Mouse (Mus musculus) yolk sac, embryonic 10.5 days (tissue): ENCODE results near the gene Nxpe4.
"Not testable (repeated sequence)": the region's sequence is repeated elsewhere in the genome, so short reads cannot be mapped to it uniquely, and the experiment has no call there.

Source experiments
- DNase-seq: peaks from one replicate; pipeline ENCODE4 v3.0.0-alpha.2; 2017; ENCODE audit warnings: low spot score

The Nxpe4 gene

GRCm38 (mm10) chr9:48410217-48411035 is 248.6 kb downstream of the Nxpe4 start:
- DNase-seq: no peak

- DNase-seq: no peak
Measured at GRCm38 (mm10) chr9:48413591-48413990, 251.8 kb downstream of the Nxpe4 start.

GRCm38 (mm10) chr9:48417366-48417765 is 255.5 kb downstream of the Nxpe4 start:
- DNase-seq: not testable (repeated sequence)

GRCm38 (mm10) chr9:48417994-48418393 is 256.2 kb downstream of the Nxpe4 start:
- DNase-seq: no peak

DNA sequence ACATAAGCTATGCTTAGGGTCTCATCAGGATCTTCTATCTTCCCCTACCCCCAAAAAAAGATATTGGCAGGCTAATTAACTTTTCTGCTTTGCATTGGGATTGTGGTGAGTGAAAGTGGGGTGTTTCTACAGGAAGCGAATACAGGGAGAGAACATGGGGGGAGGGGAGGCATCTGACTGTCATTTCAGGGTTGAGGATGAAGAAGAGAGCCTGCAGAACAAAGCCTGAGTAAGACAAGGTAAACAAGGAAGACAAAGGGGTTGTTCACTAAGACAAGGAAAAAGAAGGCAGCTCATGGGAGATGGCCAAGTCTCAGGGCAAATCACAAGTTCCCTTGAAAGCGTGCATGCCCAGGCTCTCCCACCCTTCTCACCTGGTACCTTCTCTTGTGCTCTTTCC is 256.6 kb downstream of the Nxpe4 start:
- DNase-seq: no peak

GRCm38 (mm10) chr9:48418829-48419228 is 257.0 kb downstream of the Nxpe4 start:
- no peak for DNase-seq

- no peak for DNase-seq
Measured at GRCm38 (mm10) chr9:48420437-48420836, 258.6 kb downstream of the Nxpe4 start.

DNA sequence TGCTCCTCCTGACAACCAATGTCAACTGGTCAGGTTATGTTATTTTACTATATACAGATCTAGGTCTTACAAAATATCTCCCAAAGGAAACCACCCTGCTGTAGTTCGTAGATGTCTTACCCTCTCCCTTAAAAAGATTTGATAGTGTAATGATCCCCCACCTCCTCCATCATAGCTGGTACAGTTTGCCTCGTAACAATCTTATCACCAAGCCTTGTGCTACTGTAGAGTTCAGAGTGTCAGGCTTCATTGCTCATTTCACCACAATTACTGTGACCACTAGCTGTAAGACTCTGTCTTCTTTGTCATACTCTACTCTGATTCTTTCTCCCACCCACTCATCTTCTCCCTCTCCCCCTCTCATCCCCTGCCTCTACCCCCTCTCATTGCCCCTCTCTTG is 259.2 kb downstream of the Nxpe4 start:
- no peak for DNase-seq

DNA sequence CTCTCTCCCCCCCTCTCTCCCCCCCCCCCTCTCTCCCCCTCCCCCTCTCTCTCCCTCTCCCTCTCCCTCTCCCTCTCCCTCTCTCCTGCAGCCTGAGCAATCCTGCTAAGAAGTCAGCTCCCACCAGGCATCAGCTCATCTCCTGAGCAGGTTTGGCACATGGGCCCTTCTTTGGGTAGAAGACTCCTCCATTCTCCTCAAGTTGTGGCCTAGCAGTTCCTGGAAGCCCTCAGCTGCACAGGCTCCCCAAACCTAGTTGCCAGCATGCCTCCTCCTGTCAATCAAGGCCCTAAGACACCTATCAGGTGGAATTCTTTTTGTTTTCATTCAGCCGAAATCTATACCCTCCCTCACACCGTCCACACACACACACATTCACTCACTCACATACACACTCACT is 259.7 kb downstream of the Nxpe4 start:
- DNase-seq: no peak

DNA sequence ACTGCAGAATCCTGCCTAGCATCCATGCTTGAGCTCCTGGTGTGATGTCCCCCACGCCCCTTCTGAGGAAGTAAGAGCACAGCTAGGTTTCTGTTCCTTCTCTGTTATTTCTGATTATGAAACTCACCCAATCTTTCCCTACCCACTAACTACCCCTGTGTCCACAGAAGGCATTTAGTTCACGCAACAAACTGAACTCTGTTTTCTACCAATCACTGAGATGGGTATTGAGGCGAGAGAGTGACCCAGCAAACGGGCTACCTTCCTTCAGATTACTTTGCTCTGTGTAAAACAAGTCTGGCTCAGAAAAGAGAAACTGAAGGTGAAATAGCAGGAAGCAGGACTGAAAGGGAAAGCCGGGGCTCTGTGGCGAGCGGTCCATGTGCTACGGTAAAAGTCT is 260.6 kb downstream of the Nxpe4 start:
- no peak for DNase-seq

- DNase-seq: no peak
Measured at GRCm38 (mm10) chr9:48423256-48423655, 261.4 kb downstream of the Nxpe4 start.

DNA sequence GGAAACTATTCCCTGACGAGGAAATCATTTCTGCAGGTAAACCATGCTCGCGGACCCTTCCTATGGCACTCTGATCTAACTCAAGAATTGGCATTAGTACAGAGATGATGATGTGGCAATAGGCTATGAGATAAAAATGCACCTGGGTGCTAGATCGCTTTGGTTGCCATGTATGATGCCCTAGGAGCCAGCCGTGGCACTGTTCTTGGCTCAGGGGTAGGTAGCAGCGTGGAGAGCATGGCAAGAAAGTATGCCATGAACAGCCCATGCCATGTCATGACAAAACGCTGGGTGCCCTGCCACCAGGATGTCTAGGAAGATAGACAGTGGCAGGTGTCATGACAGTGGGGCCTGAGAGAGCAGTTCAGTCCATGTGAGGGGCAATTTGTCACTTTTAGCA is 265.4 kb downstream of the Nxpe4 start:
- DNase-seq: no peak

GRCm38 (mm10) chr9:48432449-48432848 is 270.6 kb downstream of the Nxpe4 start:
- DNase-seq: no peak

DNA sequence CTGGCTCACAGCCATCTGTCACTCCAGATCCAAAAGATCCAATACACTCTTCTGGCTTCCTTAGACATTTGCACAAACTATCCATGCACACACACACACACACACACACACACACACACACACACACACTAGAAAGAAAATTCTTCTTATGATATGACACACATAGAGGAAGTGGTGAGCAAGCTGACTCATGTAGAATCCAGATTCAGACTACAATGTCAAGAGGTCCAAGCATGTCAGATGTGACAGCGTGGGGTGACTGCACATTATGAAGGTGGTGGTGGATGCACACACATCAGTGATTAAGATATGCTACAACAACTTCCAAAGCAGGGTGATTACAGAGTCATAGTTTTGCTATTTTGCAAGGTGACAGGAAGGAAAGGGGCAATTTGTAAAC is 282.1 kb downstream of the Nxpe4 start:
- DNase-seq: no peak

DNA sequence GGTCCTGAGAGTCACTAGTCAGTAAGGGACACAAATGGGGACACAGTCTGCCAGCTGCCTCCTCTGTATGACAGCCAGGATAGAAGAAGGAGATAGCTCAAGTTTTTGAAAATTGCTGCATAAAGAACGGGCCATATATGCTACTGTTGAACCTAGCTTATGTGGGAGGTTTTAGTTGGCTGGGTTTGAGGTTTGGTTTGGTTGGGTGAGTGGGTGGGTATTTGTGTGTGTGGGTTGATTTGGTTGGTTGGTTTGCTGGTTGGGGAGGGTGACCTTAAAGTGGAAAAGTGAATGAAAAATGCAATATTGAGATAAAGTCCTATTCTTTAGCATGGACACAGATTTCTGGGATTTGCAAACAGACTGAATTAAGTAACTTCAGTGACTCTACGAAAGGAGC is 283.0 kb downstream of the Nxpe4 start:
- no peak for DNase-seq

DNA sequence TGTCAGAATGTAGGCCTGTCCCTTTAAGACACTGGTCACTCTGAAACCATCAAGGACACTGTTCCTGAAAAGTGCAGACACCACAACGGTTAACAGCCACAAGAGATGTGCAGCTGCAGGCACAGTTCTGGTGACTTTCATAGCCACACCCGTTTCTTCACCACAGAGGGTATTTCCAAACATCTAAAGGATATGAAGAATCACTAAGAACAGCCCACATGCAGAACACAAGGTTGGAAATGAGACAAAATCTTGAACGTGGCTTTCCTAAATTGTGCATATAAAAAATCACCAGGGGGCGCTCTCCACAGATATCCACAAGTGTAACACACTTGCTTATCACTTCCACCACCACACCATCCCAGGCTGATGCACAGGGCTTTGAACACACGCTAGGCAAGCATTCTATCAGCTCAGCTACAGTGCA is 286.0 kb downstream of the Nxpe4 start:
- no peak for DNase-seq
